Mouse (Mus musculus) inflammation-experienced regulatory T-cells, adult 6 months (primary cell): ENCODE measurements around the gene Cxcr5. TPM values are rescaled to one million over a fixed set of nuclear protein-coding genes. Genes with fewer than 3 reads are reported as not detected.
"Not testable (repeated sequence)": the region's sequence is repeated elsewhere in the genome, so short reads cannot be mapped to it uniquely, and the experiment has no call there.

ENCODE experiments used
- ATAC-seq: one replicate; pipeline ENCODE4 v1.8.0; 2017
- polyA plus RNA-seq, 3 experiments: library from polyadenylated mRNA; unstranded; fragments of 100-300 nt; shearing (Covaris generic); gene quantifications; one replicate each; pipeline ENCODE4 v1.2.1; 2017

Cxcr5 gene
- polyA plus RNA-seq, 3 experiments from 2014 or later = 62.4 to 131 (median 115) TPM

GRCm38 (mm10) chr9:44587262-44588160 is 25.8 kb upstream of the Cxcr5 start:
- no peak for ATAC-seq

DNA sequence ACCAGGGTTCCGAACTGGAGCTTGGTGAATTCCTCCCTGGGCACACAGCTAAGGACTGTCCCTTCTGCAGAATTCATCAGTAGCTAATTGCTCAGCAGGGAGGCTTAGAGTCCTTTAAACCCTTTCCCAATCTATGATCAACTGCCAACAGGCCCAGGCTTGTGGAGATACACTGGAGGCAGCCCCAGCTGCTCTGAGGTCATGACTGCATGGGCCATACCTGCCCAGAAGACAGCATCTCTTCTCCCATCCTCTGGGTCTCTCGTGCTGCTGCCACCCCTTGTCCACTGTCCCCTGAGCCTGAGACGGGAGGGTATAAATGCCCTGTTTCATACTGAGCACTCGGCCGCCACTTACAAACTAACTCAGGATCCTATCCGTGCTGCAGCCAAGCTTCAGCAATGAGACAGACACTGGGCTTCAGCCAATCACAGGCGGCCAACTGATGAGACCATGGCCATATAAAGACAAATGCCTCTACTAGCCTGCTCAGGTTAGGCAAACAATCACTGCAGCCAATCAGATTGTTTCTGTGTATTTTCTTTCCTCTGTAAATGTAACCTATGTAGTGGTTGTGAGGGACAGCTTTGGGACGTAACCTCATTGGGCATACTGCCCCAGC is 25.1 kb upstream of the Cxcr5 start:
- no peak for ATAC-seq

GRCm38 (mm10) chr9:44582390-44582789 is 20.7 kb upstream of the Cxcr5 start:
- ATAC-seq = peak; percentile 27

DNA sequence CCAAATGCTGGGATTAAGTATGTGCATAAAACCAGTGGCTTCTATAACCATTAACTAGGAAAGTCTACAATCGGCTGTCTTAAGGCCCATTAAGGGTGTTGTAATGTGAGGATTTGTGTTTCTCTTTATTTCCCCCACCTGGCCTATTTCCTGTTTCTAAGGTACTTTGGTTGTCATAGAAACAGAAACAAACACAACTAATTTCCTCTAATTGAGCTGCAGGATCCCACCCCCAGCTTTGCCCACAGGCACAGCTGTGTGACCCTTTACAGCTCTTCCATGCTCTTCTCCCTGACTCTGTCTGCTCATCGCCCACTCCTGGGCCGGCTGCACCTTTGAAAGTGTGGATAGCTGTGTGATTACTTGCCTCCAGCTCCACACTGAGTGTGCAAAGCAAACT is 19.7 kb upstream of the Cxcr5 start:
- peak; percentile 85 for ATAC-seq

GRCm38 (mm10) chr9:44580085-44580484 is 18.4 kb upstream of the Cxcr5 start:
- no peak for ATAC-seq

- ATAC-seq = peak; percentile 69
Measured at GRCm38 (mm10) chr9:44579392-44579791, 17.7 kb upstream of the Cxcr5 start.

DNA sequence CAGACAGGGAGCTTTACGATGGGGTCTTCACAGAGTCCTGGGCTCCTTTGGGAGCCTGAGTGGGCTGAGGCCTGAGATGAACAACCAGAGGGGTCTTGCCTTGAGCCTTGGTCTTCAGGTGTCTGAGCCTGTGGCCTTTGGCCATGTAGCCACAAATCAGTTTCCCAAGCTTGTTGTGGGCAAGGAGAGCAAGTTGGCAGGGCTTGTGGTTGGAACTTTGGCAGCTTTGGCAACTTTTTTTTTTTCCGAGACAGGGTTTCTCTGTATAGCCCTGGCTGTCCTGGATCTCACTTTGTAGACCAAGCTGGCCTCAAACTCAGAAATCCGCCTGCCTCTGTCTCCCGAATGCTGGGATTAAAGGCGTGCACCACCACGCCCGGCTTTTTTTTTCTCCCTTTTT is 14.4 kb upstream of the Cxcr5 start:
- ATAC-seq = not testable (repeated sequence)

- ATAC-seq = no peak
Measured at GRCm38 (mm10) chr9:44575095-44575494, 13.4 kb upstream of the Cxcr5 start.

- no peak for ATAC-seq
Measured at GRCm38 (mm10) chr9:44573306-44573705, 11.6 kb upstream of the Cxcr5 start.

GRCm38 (mm10) chr9:44570939-44571382 is 9.3 kb upstream of the Cxcr5 start:
- ATAC-seq = no peak

DNA sequence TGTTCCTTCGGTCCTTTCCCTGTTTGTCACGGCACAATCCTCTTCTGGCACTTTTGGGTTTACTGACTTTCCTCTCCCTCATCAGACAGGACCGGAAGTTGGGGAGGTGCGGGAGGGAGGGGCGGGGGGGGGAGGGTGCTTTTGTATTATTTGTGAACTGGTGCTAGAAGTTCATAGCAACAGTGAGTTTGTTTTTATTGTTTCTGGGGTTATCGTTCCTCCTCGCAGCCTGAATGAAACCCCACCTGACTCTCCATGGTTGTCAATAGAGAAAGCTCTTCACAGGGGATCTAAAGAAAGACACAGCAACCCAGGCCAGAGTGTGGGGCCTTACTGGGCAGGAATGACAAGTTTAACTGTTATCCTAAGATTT is 6.4 kb upstream of the Cxcr5 start:
- ATAC-seq = peak; percentile 67

DNA sequence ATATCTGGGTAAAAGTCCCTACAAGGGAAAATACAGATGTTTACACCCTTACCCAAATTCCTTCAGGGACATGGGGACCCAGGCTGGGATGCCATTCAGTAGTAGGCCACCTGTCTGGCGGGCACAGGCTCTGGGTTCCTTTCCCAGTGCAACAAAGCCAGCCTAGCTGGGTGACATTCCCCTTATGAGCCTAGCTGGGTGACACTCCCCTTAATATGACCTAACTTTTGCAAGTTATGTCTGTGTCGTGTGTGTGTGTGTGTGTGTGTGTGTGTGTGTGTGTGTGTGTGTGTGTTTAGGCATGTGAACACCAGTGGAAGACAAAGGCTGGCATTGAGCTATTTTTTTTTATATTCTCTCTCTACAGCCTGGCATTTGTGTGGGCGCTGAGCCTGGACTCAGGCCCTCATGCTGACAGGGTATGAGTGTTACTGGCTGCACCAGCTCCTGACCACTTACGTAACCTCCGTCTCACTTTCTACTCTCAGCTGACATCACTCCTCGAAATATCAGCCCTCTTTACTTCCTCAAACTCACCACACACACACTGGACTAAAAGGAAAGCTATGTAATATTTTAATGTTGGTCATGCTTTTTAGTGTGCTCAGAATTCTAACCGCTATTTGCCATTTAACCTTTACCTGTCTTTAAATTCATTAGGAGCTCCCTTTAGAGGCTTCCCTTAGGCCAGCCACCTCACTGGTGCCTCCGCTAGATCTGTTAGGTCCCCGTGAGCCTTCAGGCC is 5.8 kb upstream of the Cxcr5 start:
- peak; percentile 44 for ATAC-seq

DNA sequence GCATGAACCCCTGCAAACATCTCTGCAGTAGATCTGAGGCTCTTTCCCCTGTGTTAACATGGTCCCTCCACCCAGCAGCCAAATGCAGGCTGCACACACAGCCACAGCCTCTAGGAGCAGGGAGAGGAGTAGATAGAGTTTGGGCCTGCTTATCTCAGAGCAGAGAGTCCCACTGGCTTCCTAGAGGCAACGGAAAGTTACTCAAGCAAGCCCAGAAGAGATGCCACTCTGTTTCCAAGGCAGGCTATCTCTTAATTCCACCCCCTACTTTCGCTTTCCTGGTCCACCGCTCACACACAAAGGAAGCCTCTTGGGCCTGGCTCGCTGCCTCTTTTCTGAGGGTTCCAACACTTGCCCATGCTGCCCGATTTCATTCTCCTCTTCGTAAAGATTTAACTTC is 3.7 kb upstream of the Cxcr5 start:
- no peak for ATAC-seq

DNA sequence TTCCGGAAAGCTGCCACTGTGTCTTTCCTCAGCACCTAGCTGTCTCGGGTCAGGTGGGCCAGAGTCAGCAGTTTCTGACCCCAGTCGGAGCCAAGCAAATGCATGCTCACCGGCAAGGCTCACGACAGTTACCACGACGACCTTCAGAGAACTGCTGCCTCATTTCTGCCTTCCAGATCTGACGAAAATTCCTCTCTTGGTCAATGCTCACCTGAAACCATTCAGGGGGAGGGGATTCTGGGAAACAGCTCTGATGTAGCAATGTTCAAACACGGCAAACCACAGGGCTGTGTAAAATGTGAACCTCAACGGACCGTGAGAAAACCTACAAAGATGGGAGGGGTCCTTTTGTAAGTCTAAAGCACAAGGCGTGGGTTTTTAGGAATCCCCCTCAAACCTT is 1.3 kb upstream of the Cxcr5 start:
- peak; percentile 39 for ATAC-seq

DNA sequence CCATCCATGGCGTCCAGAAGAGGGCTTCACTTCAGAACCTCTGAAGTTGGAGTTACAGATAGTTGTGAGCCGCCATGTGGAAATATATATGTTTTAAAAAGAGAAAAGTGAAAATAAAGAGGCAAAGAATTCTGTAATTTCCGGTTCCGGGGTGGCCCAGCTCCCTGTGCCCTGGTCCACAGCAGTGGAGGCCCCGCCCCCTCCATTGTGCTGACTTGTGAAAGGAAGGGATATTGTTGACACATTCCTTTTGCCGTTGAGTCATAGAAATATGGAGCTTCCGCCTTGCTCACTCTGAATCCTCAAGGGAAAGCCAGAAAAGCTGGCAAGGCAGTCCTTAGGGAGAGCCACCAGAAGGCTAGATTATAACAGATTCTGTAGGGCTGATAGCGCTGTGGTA is 9.5 kb downstream of the Cxcr5 start:
- ATAC-seq = no peak

GRCm38 (mm10) chr9:44551138-44551537 is 10.5 kb downstream of the Cxcr5 start:
- no peak for ATAC-seq

- peak; percentile 28 for ATAC-seq
Measured at GRCm38 (mm10) chr9:44548412-44549152, 13.1 kb downstream of the Cxcr5 start.

DNA sequence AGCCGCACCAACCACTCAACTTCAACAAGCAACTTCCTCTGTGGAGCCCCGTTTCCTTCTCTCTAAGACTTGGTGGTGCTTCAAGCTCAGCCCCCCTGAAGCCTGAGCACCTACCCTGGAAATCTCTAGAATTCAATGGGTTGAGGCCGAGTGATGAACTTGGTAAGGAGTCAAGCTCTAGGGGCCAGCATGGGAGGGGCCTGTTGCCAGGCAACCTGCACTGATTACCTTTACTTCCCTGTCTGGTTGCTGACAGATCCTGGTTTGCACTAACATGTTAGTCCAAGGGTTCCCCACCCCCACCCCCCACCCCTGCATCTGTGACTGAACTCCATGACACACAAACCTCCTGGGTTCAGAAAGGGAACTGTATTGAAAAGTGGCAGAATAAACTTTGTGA is 16.7 kb downstream of the Cxcr5 start:
- no peak for ATAC-seq

DNA sequence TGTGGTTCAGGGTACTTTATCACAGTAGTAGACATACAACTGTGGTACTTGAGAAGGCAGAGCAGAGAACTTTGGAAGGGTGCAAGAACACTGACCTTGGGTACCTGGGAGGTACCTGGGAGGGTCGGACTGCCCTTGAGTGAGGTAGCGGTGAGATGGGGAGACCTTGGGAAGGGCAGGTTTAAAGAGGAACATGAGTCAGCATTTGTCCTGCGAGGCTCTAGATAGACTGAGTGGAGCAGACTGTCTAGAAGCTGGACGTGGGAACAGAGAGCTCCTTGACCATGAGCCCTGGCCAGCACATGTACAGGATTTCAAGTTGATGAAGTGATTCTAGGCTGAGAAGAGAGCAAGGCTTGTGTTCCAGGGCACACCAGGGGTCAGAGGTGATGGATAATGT is 19.3 kb downstream of the Cxcr5 start:
- no peak for ATAC-seq

DNA sequence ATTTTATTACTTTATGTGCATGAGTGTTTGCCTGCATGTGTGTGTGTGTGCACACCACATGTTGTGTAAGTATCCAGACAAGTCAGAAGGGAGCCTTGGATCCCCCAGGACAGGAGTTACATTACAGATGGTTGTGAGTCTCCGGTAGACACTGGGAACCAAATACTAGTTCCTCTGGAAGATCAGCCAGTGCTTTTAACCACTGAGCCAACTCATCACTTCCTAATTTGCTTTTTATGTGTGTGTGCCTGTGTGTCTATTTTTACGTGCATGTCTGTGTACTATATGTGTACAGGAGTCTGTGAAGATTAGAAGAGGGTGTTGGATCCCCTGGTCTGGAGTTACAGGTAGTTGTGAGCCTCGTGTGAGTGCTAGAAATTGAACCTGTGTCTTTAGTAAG is 21.0 kb downstream of the Cxcr5 start:
- ATAC-seq = no peak

DNA sequence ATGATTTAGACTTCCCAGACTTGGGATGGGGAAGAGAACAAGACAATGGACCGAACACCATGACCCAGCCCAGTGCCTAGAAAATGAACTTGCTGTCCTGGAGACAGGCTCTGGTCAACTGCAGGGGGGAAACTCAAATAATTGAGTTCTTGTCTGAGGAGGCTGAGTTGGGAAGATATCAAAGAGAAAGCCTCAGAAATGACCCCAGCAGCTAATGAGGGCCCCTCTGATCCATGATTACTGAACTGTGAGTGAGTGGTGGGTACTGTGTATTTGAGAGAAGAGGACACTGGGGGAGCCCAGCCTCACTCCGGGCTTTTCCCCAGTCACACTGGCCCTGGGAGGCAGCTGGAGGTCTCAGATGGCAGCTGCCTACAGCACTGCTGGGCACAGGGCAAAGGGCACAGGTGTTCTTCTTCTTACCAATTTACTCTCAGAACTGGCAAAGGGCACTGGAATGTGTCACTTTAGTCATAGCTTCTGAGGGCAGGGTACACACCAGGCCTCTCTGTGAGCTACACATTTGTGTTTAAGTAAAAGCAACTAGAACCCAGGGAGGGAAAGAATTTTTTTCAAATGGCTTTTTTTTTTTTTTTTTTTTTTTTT is 21.8 kb downstream of the Cxcr5 start:
- no peak for ATAC-seq

DNA sequence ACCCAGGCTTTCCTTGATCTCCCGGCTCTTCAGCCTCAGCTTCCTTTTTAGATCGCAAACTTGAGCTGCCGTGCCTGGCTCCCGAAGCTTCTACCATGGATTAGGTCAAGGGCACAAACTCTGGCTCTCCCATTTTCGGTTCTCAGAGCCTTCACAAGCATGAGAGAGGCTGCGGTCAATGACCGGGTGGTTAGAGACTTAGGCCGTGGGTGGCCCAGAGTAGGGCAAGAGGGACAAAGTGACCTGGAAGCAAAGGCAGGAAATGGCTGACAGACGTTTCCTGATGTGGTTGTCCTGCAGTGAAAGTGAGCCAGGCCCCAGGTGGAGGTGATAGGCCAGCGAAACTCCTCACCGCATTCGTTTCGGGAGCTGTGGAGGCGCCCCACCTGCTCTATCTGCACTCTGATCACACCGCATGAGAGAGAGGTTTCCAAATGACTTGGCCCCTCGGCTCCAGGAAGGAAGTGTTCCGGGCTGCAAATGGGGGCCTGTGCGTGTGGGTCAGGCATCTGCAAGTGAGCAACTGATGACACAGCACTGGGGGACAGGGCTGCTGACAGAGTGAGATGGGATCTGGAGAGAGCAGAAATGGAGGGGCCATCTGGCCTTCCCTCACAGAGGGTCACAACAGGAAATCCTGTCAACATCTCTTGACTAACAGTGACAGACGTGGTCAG is 23.9 kb downstream of the Cxcr5 start:
- ATAC-seq = peak; percentile 64
